Mouse (Mus musculus): ENCODE data around the gene Neb.

DNA sequence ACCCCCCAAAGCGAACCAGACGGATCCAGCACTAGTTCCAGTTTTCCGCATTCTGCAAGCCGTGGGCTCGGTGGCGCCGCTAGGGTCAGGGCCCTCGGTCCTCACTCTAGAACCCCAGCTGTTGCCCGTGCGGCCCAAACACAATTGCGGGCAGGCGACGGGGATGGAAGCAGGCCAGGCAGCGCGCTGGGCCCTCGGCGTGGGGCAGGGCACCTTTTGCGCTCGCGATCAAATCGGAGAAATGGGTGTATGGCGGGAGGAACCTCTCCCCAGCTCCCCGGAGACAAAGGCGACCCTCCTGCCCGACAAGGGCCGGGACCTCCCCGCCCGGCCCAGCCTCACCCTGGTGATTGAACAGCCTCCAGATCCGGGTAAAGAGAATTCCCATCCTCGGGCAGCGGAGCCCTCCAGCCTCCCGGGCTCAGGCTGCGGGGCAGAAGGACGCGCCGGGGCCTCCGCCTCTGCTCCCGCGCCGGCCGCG is 46.0 kb upstream of the Neb start:
- TF ChIP-seq POLR2AphosphoS5 (IDR thresholded peaks at IDR 0.05; ENCODE audit: borderline replicate concordance, low read depth, low read length) (no peak), CTCF (IDR thresholded peaks at IDR 0.05 in 2 of 3, conservative IDR thresholded peaks at IDR 0.05 in 1 of 3; ENCODE audit: control insufficient read depth in 1 of 3, insufficient read depth in 1 of 3, low read depth in 2 of 3, low read length in 3 of 3, poor library complexity in 1 of 3, severe bottlenecking in 1 of 3) (no peak), E2F4 (IDR thresholded peaks at IDR 0.05; ENCODE audit: borderline replicate concordance, low read depth, low read length) (no peak), POLR2AphosphoS2 (IDR thresholded peaks at IDR 0.05; ENCODE audit: low read length) (no peak), ZMIZ1 (IDR thresholded peaks at IDR 0.05; ENCODE audit: low read depth, low read length) (no peak), KAT2A (conservative IDR thresholded peaks at IDR 0.05; ENCODE audit: low read depth, low read length) (no peak), USF1 (IDR thresholded peaks at IDR 0.05; ENCODE audit: low read depth, low read length) (no peak), POLR2A (IDR thresholded peaks at IDR 0.05; ENCODE audit: control insufficient read depth in 1 of 2, insufficient read depth in 1 of 2, low read depth in 1 of 2, low read length in 2 of 2, poor library complexity in 1 of 2) (no peak), NRF1 (IDR thresholded peaks at IDR 0.05; ENCODE audit: insufficient read depth, low read depth, low read length, poor library complexity, severe bottlenecking) (no peak), GABPA (IDR thresholded peaks at IDR 0.05; ENCODE audit: low read depth, low read length) (no peak), EP300 (IDR thresholded peaks at IDR 0.05; ENCODE audit: low read depth in 1 of 2, low read length in 2 of 2) (no peak)

Data from MEL (cell line).